Mouse (Mus musculus) embryonic fibroblast, embryonic 13.5 days (primary cell): ENCODE measurements around the gene St8sia1. TPM values are rescaled to one million over a fixed set of nuclear protein-coding genes. Genes with fewer than 3 reads are reported as not detected.

Experiments used
- H3K27ac ChIP-seq: 2 replicates; pipeline ENCODE4 v1.5.1; 2012; ENCODE audit warnings: low read length, control low read depth, inconsistent platforms; ENCODE audit not compliant: insufficient read depth
- H3K4me1 ChIP-seq: 2 replicates; pipeline ENCODE4 v1.6.1; 2011; ENCODE audit warnings: low read length; ENCODE audit not compliant: control insufficient read depth, insufficient read depth
- H3K4me3 ChIP-seq: 2 replicates; pipeline ENCODE4 v1.5.1; 2011; ENCODE audit warnings: mild to moderate bottlenecking, control low read depth, low read length; ENCODE audit not compliant: insufficient read depth
- CTCF ChIP-seq: IDR thresholded peaks from 2 replicates; pipeline ENCODE4 v1.5.1; 2011; ENCODE audit warnings: mild to moderate bottlenecking, control low read depth, low read length, moderate library complexity, borderline replicate concordance; ENCODE audit not compliant: insufficient read depth
- POLR2A ChIP-seq: IDR thresholded peaks from 2 replicates; pipeline ENCODE4 v1.6.1; 2011; ENCODE audit warnings: low read depth, mild to moderate bottlenecking, control low read depth, low read length, moderate library complexity
- polyA plus RNA-seq: library from polyadenylated mRNA; stranded (reverse); fragments of >200 nt; gene quantifications from 2 replicates; pipeline ENCODE4 v1.2.4, GENCODE M21; 2011; ENCODE audit warnings: low read depth; ENCODE audit not compliant: missing spikeins, insufficient read length

The St8sia1 gene
- polyA plus RNA-seq, 1 experiment, result 0.07 TPM

DNA sequence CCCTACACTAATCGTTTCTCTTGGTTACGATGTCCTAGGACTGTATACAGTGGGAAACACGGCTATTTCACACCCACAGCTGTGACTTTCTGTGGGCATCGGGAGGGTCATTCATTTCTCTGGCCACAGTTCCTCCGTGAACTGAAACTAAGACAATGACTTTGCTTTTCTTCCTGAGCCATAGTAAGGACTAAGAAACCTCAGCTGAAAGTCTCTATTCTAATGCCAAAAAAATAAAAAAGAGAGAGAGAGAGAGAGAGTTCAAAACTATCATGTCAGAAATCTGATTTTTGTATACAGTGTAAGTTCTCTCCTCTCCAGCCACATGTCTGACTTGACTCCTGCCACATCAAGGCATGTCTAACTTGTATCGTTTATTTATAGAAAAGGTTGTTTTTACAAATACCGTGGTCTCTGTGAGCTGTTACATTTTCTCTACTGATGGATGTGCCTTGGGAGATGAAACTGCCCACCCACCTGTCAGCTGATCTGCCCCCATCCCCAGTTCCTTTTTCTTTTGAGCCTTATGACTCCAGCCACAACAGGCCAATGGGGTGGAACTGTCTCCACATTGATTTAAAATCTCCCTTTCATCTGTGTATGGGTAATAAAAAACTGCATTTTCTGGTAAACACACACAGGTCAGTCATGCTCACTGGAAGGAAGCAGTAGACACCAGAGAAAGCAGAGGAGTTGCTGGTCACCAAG lies 94.4 kb downstream of the St8sia1 start:
- Histone ChIP-seq H3K27ac (no peak overlapping the region), H3K4me3 (no peak overlapping the region), H3K4me1 (no peaks in the 10 kb centered on the region; the same call in 1 of the 2 replicates)
- no peak for TF ChIP-seq CTCF

- no peak for TF ChIP-seq POLR2A
- no peak for TF ChIP-seq CTCF
- H3K4me1 ChIP-seq, result no peaks in the 10 kb centered on the region; the same call in 1 of the 2 replicates
- H3K27ac ChIP-seq, result 0 out of 2 replicates have a peak overlapping the region, but pooled peaks have one; percentile 47
- no peak overlapping the region for H3K4me3 ChIP-seq
Observed at GRCm38 (mm10) chr6:142867471-142868055, 96.7 kb downstream of the St8sia1 start.

GRCm38 (mm10) chr6:142867023-142867422 lies 97.2 kb downstream of the St8sia1 start:
- TF ChIP-seq POLR2A (no peak), CTCF (no peak)
- Histone ChIP-seq H3K27ac (no peak overlapping the region), H3K4me3 (no peak overlapping the region), H3K4me1 (no peaks in the 10 kb centered on the region; the same call in 1 of the 2 replicates)

- no peaks in the 10 kb centered on the region; the same call in 1 of the 2 replicates for H3K4me1 ChIP-seq
Observed at GRCm38 (mm10) chr6:142865199-142865598, 99.1 kb downstream of the St8sia1 start.

GRCm38 (mm10) chr6:142863881-142864280 lies 100.4 kb downstream of the St8sia1 start:
- TF ChIP-seq CTCF, result no peak
- TF ChIP-seq POLR2A, result no peak
- Histone ChIP-seq H3K4me3 (no peak overlapping the region), H3K4me1 (no peaks in the 10 kb centered on the region; the same call in 1 of the 2 replicates), H3K27ac (no peak overlapping the region)

More at GRCm38 (mm10) chr6:142865199-142865598, 99.1 kb downstream of the St8sia1 start:
- TF ChIP-seq CTCF, result no peak
- no peak for TF ChIP-seq POLR2A
- H3K4me3 ChIP-seq, result no peak overlapping the region
- H3K27ac ChIP-seq, result no peak overlapping the region

GRCm38 (mm10) chr6:142862265-142862664 lies 102.0 kb downstream of the St8sia1 start:
- Histone ChIP-seq H3K4me3 (no peak overlapping the region), H3K27ac (no peak overlapping the region), H3K4me1 (no peaks in the 10 kb centered on the region)
- TF ChIP-seq CTCF (no peak), POLR2A (no peak)

DNA sequence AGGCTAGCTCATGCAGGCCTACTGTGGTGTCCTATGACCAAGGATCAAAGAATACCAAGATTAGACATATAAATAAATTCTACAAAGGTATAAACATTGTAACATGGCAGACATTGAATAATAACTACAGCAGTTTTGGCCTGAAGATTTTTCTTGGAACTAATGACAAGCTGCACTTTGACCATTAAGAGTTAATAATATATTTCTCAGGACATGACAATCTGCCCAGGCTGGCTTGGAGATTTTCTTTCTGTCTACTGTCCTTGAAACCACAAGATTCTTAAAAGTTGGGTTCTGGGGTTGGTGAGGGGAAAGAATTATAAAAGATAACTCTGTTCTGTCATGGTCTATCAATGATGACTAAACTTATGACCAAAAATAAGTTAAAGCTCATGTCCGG lies 103.9 kb downstream of the St8sia1 start:
- H3K4me1 ChIP-seq, result peaks cover 2% of the 10 kb centered on the region; the same call in 1 of the 2 replicates
- no peak for TF ChIP-seq POLR2A
- no peak for TF ChIP-seq CTCF
- no peak overlapping the region for H3K27ac ChIP-seq
- H3K4me3 ChIP-seq, result no peak overlapping the region

- Histone ChIP-seq H3K4me1 (peaks cover 2% of the 10 kb centered on the region; the same call in 1 of the 2 replicates), H3K4me3 (no peak overlapping the region), H3K27ac (no peak overlapping the region)
- no peak for TF ChIP-seq POLR2A
- TF ChIP-seq CTCF, result no peak
Observed at GRCm38 (mm10) chr6:142859946-142860345, 104.3 kb downstream of the St8sia1 start.

DNA sequence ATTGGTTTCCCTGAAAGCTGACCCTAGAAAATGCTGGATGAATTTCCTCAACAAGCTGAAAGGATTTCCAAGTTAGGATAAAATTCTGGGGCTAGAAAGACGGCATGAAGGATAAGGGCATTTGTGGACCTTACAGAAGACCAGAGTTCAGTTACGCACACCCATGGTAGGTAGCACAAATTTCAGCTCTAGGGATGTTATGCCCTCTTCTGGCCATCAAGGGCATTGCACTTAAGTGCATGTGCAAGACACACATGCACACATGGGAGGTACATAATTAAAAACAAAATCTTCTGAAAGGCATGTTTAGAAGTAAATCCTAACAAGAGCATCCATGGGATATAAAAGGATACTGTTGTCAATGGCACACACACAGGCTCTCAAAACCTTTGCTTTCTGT lies 105.3 kb downstream of the St8sia1 start:
- TF ChIP-seq CTCF, result no peak
- no peak for TF ChIP-seq POLR2A
- Histone ChIP-seq H3K4me1 (peaks cover 2% of the 10 kb centered on the region; the same call in 1 of the 2 replicates), H3K4me3 (no peak overlapping the region), H3K27ac (no peak overlapping the region)

GRCm38 (mm10) chr6:142856258-142856874 lies 107.9 kb downstream of the St8sia1 start:
- H3K27ac ChIP-seq, result no peak overlapping the region
- TF ChIP-seq CTCF (no peak), POLR2A (no peak)
- no peak overlapping the region for H3K4me3 ChIP-seq
- H3K4me1 ChIP-seq, result peaks cover 2% of the 10 kb centered on the region; the same call in 1 of the 2 replicates
